In genomic region chr3:34761162-34761769, GRCm38 (mm10) we compare ENCODE assay signal across 23 mouse cellular contexts.
A peak's percentile ranks its signal among the peaks of the same experiment; 100 is the strongest.
DNase-seq lines count a peak whose midpoint lies in the region; TF ChIP-seq lines count a peak whose summit lies in the region.
"Had no signal": no experiment of that assay in that cellular context is flagged by ENCODE, and none has a peak within 500 bp of the region (broad histone marks: within the 10 kb centered on the region; RNA-seq: fewer than 3 reads in every experiment).

No protein-coding gene starts in this region.

- no peak overlapping the region for H3K9ac ChIP-seq in heart, adult 2 months (ENCODE audit: low read depth, low read length)
- H3K9ac ChIP-seq: embryonic facial prominence, embryonic 12.5 days; forebrain, embryonic 13.5 days; forebrain, embryonic 15.5 days; forebrain, postnatal 0 days had no signal

- H3K9me3 ChIP-seq in E14TG2a.4 (ENCODE audit: low read length) = no peaks in the 10 kb centered on the region
- H3K9me3 ChIP-seq: embryonic facial prominence, embryonic 10.5 days; embryonic facial prominence, embryonic 12.5 days; forebrain, embryonic 13.5 days; forebrain, embryonic 15.5 days had no signal

- 70% methylated on average over 7 of the region's 7 CpGs for WGBS in heart, adult 2 months

- peaks cover 77% of the 10 kb centered on the region for H3K4me1 ChIP-seq in E14TG2a.4 (replicated peaks; ENCODE audit: low read depth, low read length)
- no peaks in the 10 kb centered on the region for H3K4me1 ChIP-seq in heart, adult 2 months (ENCODE audit: control insufficient read depth, insufficient read depth, low read length)
- H3K4me1 ChIP-seq: forebrain, embryonic 13.5 days; forebrain, embryonic 15.5 days had no signal

- DNase-seq in ES-CJ7 (ENCODE audit: low read depth, low spot score) (peak; percentile 99), R1 (ENCODE audit: low read depth, low spot score) (peak; percentile 100)
- no peak for DNase-seq in heart, adult 2 months
- DNase-seq in gastrocnemius, postnatal 14 days = no peak
- no peak for DNase-seq in left cerebral cortex, adult 2 months (ENCODE audit: extremely low spot score in 1 of 2, low spot score in 2 of 2)
- DNase-seq: adrenal gland, adult 8-10 months; adrenal gland, postnatal 14 days; adrenal gland, postnatal 36 days; B cell, adult 2 months; cerebellum, adult 11-12 months; cerebellum, adult 2 months; cerebellum, adult 9-10 months; cerebellum, postnatal 10 days; cerebellum, postnatal 25 days; forebrain, postnatal 0 days had no signal

- TF ChIP-seq POLR2A in heart, adult 2 months (IDR thresholded peaks at IDR 0.05; ENCODE audit: insufficient read depth, low read depth, low read length) = no peak

- H3K4me3 ChIP-seq in E14TG2a.4 (replicated peaks; ENCODE audit: low read length) = 0 out of 2 replicates have a peak overlapping the region, but pooled peaks have one; percentile 20
- no peak overlapping the region for H3K4me3 ChIP-seq in heart, adult 2 months
- no peak overlapping the region for H3K4me3 ChIP-seq in left cerebral cortex, adult 2 months
- H3K4me3 ChIP-seq: embryonic facial prominence, embryonic 10.5 days; embryonic facial prominence, embryonic 12.5 days; forebrain, embryonic 13.5 days; forebrain, embryonic 15.5 days had no signal

- no peak for TF ChIP-seq CTCF in E14TG2a.4 (conservative IDR thresholded peaks at IDR 0.05; ENCODE audit: low read length)
- no peak for TF ChIP-seq CTCF in heart, adult 2 months (IDR thresholded peaks at IDR 0.05)
- no peak for TF ChIP-seq CTCF in left cerebral cortex, adult 2 months (IDR thresholded peaks at IDR 0.05)

- peaks cover 11% of the 10 kb centered on the region for H3K36me3 ChIP-seq in E14TG2a.4 (ENCODE audit: insufficient read depth, low read length)
- no peaks in the 10 kb centered on the region for H3K36me3 ChIP-seq in heart, adult 2 months (ENCODE audit: control insufficient read depth, insufficient read depth, low read length)
- H3K36me3 ChIP-seq: embryonic facial prominence, embryonic 10.5 days; embryonic facial prominence, embryonic 12.5 days; forebrain, embryonic 15.5 days; G1E had no signal

- no peak for TF ChIP-seq EP300 in heart, adult 2 months (IDR thresholded peaks at IDR 0.05; ENCODE audit: insufficient read depth, low read depth, low read length)

- no peaks in the 10 kb centered on the region for H3K27me3 ChIP-seq in E14TG2a.4 (ENCODE audit: insufficient read depth, low read length)
- H3K27me3 ChIP-seq in heart, adult 2 months (ENCODE audit: control insufficient read depth, insufficient read depth, low read length) = no peaks in the 10 kb centered on the region
- H3K27me3 ChIP-seq: CH12.LX; embryonic facial prominence, embryonic 12.5 days; forebrain, embryonic 13.5 days; forebrain, embryonic 15.5 days; Patski had no signal

- H3K27ac ChIP-seq in heart, adult 2 months = no peak overlapping the region
- no peak overlapping the region for H3K27ac ChIP-seq in left cerebral cortex, adult 2 months
- H3K27ac ChIP-seq: embryonic facial prominence, embryonic 10.5 days; embryonic facial prominence, embryonic 12.5 days; forebrain, embryonic 13.5 days; forebrain, embryonic 15.5 days had no signal

- H3K79me2 ChIP-seq in heart, adult 2 months (replicated peaks; ENCODE audit: control insufficient read depth, insufficient read depth, low read length) = no peaks in the 10 kb centered on the region

- intact Hi-C loops in heart, adult 2 months (cut with DNase I) = no loop called here
- intact Hi-C loops in gastrocnemius, postnatal 14 days (cut with DNase I; ENCODE audit: low total_unique reads) = no loop called here
- intact Hi-C loops in left cerebral cortex, adult 2 months (cut with DNase I) = no loop called here

Comparison
In these comparisons a context has a peak if more than half of its experiments do, and no peak if none do; other contexts are left out.
1. DNase-seq: peak in ES-CJ7 (single experiment) and R1 (single experiment); none in heart, adult 2 months (0 of 2), gastrocnemius, postnatal 14 days (single experiment) and left cerebral cortex, adult 2 months (0 of 2).